Mouse (Mus musculus): ENCODE measurements around the gene Ccdc15.

Gene Ccdc15

DNA sequence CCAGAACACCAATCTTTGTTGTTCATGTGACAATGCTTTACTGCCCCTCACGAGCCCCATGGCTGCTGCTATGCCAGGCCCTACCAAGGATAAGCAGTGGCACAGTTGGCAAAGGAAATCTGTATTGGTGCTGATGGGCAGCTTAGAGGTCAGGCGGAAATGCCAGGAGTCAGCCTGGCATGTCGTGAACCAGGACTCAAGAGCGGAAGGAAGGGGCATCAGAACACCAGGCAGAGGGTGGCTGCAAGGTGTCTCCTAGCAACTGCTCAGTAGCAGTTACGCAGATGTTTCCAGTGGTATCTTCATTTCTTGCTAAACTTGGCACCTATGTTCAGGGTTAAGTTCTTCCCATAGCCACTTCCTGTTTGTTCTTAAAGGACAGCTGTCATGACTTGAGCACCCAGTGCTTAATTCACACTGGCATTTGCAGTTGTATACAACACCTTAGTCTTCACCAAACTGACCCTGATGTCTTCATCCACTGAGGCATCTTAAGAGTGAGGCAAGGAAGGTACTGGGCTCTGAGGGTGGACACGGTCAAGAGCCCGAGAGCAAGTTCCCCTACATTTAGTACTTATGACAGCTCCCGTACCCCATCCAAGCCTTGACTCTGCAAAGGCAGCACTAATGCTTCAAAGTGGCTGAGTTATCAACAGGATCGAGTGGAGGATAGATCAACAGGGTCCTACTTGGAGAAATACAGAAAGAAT, 117.6 kb downstream of the Ccdc15 start:
- DNase-seq: no peak

- DNase-seq: peak; percentile 30
Measured at GRCm38 (mm10) chr9:37229880-37230325, 118.3 kb downstream of the Ccdc15 start.

All from kidney, adult 11 months (tissue).